Mouse (Mus musculus): ENCODE data around the gene Ddx6. TPM values are rescaled to one million over a fixed set of nuclear protein-coding genes. Genes with fewer than 3 reads are reported as not detected.

The Ddx6 gene
- total RNA-seq, 2 experiments from 2014 or later, result 114 to 115 TPM

DNA sequence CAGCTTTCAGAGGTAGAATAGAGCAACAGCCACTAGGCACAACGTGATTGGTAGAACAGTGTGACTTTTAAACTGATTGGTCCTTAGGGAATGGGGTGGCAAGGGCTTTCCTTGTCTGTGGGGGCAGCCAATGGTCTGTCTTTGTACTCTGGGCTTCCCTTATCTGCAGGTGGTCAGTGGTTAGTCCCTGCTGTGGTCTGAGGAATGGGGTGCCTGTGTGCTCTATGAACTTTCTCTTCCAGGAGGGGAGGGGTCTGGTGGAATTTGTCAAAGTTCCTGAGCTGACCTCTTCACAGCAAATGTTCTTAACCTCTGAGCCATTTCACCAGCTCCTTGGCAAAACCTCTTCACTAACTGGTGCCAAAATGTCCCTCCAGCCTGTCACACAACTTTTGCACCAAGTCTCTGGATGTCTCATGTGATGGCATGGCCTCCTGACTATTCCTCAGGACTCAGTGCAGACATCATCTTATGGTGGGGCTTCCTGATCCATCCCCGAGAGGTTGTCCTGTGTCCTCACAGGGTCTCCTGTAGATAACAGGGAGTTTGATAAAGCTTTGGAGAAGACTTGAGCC lies 67.7 kb downstream of the Ddx6 start:
- DNase-seq (ENCODE audit: extremely low spot score in 1 of 2, low spot score in 2 of 2), result no peak
- intact Hi-C loops (cut with DNase I), result no loop called here

DNA sequence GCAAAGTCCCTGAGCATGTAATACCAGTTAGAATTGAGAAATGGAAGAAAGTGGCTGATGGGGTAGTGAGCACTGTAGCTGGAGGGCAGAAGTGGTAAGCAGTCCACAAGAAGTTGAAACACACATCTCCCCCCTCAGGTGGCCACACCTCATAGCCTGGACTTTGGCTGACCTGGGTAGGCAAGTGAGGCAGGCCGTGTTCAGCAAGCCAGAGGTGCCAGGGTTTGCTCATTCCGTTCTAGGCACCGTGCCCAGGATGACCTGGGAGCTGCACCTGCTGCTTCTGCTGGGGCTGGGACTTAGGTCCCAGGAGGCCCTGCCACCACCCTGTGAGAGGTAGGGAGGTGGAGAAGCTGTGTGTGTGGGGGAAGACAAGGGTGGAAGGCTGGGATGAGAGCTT lies 68.3 kb downstream of the Ddx6 start, which contains the start of gene Treh:
Gene Treh (plus strand): TSS at position 229 of the 400 bp plus-strand sequence.
- intact Hi-C loops (cut with DNase I), result no loop called here

DNA sequence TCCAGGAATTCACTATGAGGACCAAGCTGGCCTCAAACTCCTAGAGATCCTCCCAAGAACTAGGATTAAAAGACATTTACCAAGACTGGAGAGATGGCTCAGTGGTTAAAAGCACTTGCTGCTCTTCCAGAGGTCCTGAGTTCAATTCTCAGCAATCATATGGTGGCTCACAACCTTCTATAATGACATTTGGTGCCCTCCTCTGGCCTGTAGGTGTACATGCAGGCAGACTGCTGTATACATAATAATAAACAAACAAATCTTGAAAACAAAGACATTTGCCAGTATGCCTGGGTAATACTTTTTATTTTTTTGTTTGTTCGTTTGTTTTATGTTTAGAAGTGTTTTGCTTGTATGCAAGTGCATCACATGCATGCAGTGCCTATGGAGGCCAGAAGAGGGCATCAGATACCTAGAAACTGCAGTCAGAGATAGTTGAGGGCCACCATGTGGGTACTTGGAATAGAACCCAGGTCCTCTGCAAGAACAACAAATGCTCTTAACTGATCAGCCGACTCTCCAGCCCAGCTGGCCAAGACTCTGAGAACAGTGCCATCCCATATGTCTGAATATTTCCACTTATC lies 73.7 kb downstream of the Ddx6 start:
- intact Hi-C loops (cut with DNase I), result no loop called here
- DNase-seq (ENCODE audit: extremely low spot score in 1 of 2, low spot score in 2 of 2), result no peak

More for the DNA sequence above, 68.3 kb downstream of the Ddx6 start, which contains the start of gene Treh:
- DNase-seq (ENCODE audit: extremely low spot score in 1 of 2, low spot score in 2 of 2), result no peak

DNA sequence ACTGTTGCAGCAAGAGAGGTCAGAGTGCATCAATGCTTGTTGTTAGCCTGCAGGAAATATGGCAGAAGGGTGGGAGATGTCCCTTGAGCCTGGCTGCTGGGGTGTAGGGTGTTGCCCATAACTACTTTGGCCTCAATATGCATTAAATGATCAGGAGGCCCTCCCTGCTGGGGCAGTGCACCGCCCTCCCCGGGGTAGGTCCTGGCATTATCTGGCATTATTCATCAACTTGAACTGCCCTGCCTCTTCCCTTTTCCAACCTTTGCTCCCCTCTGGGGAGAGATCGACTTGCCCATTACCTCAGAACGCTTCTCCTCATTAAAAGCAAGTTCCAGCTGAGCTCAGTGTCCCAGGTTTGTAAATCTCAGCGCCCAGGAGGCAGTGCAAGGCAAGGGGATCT lies 74.9 kb downstream of the Ddx6 start:
- intact Hi-C loops (cut with DNase I), result no loop called here
- DNase-seq (ENCODE audit: extremely low spot score in 1 of 2, low spot score in 2 of 2), result no peak

DNA sequence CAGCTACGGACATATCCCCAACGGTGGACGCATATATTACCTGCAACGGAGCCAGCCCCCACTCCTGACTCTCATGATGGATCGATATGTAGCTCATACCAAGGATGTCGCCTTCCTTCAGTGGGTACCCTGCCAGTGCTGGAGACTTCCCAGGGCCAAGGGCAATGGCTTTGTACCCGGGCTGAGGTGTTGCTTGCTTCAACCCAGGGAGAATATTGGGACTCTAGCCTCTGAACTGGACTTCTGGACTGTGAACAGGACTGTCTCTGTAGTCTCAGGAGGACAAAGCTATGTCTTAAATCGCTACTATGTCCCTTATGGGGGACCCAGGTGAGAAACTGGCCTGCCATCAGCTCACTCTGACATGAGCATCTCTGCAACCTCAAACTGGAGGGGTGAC lies 78.4 kb downstream of the Ddx6 start:
- DNase-seq (ENCODE audit: extremely low spot score in 1 of 2, low spot score in 2 of 2), result no peak
- intact Hi-C loops (cut with DNase I), result no loop called here

DNA sequence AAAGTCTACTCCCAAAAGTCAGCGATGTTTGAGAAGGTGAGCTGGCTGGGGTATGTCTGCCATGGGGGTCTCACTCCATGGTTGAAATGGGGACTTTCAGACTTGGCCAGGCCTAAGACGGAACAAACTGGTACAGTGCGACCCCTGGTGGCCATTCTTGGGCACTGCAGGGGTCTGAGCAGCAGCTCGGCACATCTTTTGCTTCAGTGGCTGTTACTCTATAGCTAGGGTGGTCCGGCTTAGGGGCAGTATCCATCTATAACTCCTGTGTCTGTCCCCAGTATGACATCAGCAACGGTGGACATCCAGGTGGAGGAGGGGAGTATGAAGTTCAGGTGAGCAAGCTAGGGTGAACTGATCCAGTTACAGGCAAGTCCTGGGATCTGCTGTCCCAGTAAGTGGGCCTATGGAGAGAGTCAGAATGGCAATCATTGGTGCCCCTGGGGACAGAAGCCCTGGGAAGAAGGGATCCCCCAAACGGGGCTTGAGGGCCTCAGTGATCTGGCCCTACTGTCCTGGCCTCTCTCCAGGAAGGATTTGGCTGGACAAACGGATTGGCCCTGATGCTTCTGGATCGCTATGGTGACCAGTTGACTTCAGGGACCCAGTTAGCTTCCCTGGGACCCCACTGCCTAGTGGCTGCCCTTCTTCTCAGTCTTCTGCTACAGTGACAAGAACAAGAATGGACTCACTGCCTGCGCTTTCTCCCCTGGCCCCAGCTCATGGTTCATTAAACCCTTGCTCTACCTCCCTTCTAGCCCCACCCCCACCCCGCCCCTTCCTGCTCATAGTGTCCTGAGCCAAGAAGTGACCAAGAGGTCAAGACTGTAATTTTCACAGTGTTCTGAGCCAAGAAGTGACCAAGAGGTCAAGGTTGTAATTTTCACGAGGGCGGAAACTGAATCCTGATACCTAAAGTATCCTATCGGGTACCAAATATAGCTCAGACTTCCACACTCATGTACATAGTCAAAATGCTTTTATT lies 80.9 kb downstream of the Ddx6 start:
- intact Hi-C loops (cut with DNase I), result loop anchor here (5.0 kb wide), 1 partner anchor 33 kb away; no protein-coding TSS in a partner anchor

DNA sequence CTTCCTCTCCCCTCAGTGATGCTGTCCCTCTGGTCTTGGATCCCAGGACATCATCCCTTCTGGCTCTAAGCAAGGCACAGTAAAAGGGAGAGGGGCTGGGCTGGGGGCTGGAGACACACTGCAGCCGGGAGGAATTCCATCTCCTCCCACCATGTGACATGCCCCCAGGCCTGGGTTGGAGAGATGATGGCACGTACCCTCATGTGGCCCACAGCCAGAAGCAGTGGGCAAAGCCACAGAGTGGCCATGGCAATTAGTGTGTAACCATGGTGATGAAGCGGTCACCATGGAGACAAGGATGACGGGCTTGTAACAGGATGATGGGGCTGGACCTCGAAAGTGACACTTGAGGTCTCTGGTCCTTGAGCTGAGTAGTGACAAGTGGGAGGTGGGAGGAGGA lies 81.9 kb downstream of the Ddx6 start:
- peak; percentile 45 to 75 for DNase-seq (ENCODE audit: extremely low spot score in 1 of 2, low spot score in 2 of 2)
- intact Hi-C loops (cut with DNase I), result loop anchor here (5.0 kb wide), 1 partner anchor 34 kb away; no protein-coding TSS in a partner anchor

More for the DNA sequence above, 80.9 kb downstream of the Ddx6 start:
- DNase-seq (ENCODE audit: extremely low spot score in 1 of 2, low spot score in 2 of 2), result peak; percentile 68 to 77

DNA sequence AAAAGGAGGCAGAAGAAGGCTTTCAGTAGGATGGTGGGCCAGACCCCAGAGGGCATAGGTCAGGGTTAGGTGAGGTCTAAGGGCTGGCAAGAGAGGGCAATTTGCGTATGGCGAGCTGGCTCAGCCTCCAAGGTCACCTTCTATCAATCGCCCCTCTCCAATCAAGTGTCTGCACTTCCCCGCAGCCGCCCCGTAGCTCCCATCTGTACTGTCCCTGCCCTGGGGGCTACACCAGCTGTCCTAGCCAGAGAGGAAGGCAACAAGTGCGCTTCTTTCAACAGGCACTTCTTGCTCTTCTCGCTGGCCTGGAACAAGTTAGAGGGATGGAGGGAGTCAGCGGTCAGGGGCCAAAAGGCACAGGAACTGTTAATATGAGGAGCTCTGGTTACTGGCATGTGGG lies 83.3 kb downstream of the Ddx6 start:
- no peak for DNase-seq (ENCODE audit: extremely low spot score in 1 of 2, low spot score in 2 of 2)
- intact Hi-C loops (cut with DNase I), result loop anchor here (5.0 kb wide), 1 partner anchor 36 kb away; no protein-coding TSS in a partner anchor

Other genes with a start within 250 kb of the Ddx6 start
- gene Vps11, start 243.2 kb upstream of the Ddx6 start, total RNA-seq (2021), result 10 to 100 TPM; 42.6 to 49.1 TPM
- 10 to 100 TPM; 87.1 to 89.3 TPM for gene Hyou1, start 225.4 kb upstream of the Ddx6 start, total RNA-seq (2021)
- 10 to 100 TPM; 36.9 to 40.1 TPM for gene Slc37a4, start 208.0 kb upstream of the Ddx6 start, total RNA-seq (2021)
- 100 to 1,000 TPM; 711 to 765 TPM for gene Rps25, start 197.8 kb upstream of the Ddx6 start, total RNA-seq (2021)
- 10 to 100 TPM; 75.3 to 87.2 TPM for gene Trappc4, start 197.3 kb upstream of the Ddx6 start, total RNA-seq (2021)
- 10 to 100 TPM; 16.1 to 19.9 TPM for gene Ccdc84, start 186.3 kb upstream of the Ddx6 start, total RNA-seq (2021)
- gene Foxr1, start 163.8 kb upstream of the Ddx6 start, total RNA-seq (2021), result not detected
- not detected for gene Upk2, start 149.9 kb upstream of the Ddx6 start, total RNA-seq (2021)
- gene Bcl9l, start 122.1 kb upstream of the Ddx6 start, total RNA-seq (2021), result 10 to 100 TPM; 85.4 to 98.1 TPM
- not detected for gene Cxcr5, start 43.0 kb upstream of the Ddx6 start, total RNA-seq (2021)
- gene Treh, start 68.3 kb downstream of the Ddx6 start, total RNA-seq (2021), result not detected
- gene Phldb1, start 130.3 kb downstream of the Ddx6 start, total RNA-seq (2021), result 10 to 100 TPM; 82.6 to 89.0 TPM
- 100 to 1,000 TPM; 103 to 113 TPM for gene Arcn1, start 163.0 kb downstream of the Ddx6 start, total RNA-seq (2021)
- 10 to 100 TPM; 75.4 to 78.2 TPM for gene Ift46, start 163.0 kb downstream of the Ddx6 start, total RNA-seq (2021)
- 10 to 100 TPM; 31.3 to 31.6 TPM for gene Tmem25, start 194.4 kb downstream of the Ddx6 start, total RNA-seq (2021)
- 1 to 10 TPM; 1.2 to 1.4 TPM for gene Ttc36, start 198.2 kb downstream of the Ddx6 start, total RNA-seq (2021)

All from left cerebral cortex, postnatal 10 days (tissue).